9 mouse cellular contexts compared by ENCODE assay signal in genomic region chr13:62908163-62908559, GRCm38 (mm10). TPM values are rescaled to one million over a fixed set of nuclear protein-coding genes. Genes with fewer than 3 reads are reported as not detected.
DNase-seq lines count a peak whose midpoint lies in the region; ATAC-seq and TF ChIP-seq lines count a peak whose summit lies in the region.
"Had no signal": no experiment of that assay in that cellular context is flagged by ENCODE, and none has a peak within 500 bp of the region (broad histone marks: within the 10 kb centered on the region; RNA-seq: fewer than 3 reads in every experiment).

No protein-coding gene starts in this region.

- H3K9ac ChIP-seq in kidney, embryonic 16.5 days (replicated peaks; ENCODE audit: low read length), result no peak overlapping the region

- DNase-seq in adrenal gland, postnatal 36 days, result peak; percentile 43 to 68
- DNase-seq in embryonic facial prominence, embryonic 10.5 days (ENCODE audit: low spot score), result peak; percentile 45
- DNase-seq in lung, postnatal 25 days (ENCODE audit: low spot score), result peak; percentile 51
- DNase-seq in cerebellum, adult 2 months, result no peak
- no peak for DNase-seq in cerebellum, postnatal 36 days
- no peak for DNase-seq in gastrocnemius, adult 8-10 months (ENCODE audit: low spot score in 2 of 2)

- TF ChIP-seq CTCF in cerebellum, adult 2 months (IDR thresholded peaks at IDR 0.05; ENCODE audit: borderline replicate concordance, insufficient read depth, low read depth, low read length), result no peak

- H3K9me3 ChIP-seq in embryonic facial prominence, embryonic 10.5 days, result no peaks in the 10 kb centered on the region
- H3K9me3 ChIP-seq in kidney, embryonic 16.5 days (ENCODE audit: low read length), result no peaks in the 10 kb centered on the region

- peak overlapping the region; percentile 65 for H3K27ac ChIP-seq in embryonic facial prominence, embryonic 10.5 days (replicated peaks)
- peak overlapping the region; percentile 78 for H3K27ac ChIP-seq in kidney, embryonic 16.5 days (ENCODE audit: low read length)
- H3K27ac ChIP-seq in cerebellum, adult 2 months (ENCODE audit: insufficient read depth, low read length), result no peak overlapping the region

- peaks cover 18% of the 10 kb centered on the region for H3K4me1 ChIP-seq in embryonic facial prominence, embryonic 10.5 days
- peaks cover 12% of the 10 kb centered on the region for H3K4me1 ChIP-seq in kidney, embryonic 16.5 days (ENCODE audit: insufficient read depth, low read length)
- H3K4me1 ChIP-seq in cerebellum, adult 2 months (ENCODE audit: control insufficient read depth, insufficient read depth, low read length), result no peaks in the 10 kb centered on the region

- H3K4me2 ChIP-seq in kidney, embryonic 16.5 days (replicated peaks; ENCODE audit: low read depth, low read length), result peak overlapping the region; percentile 20; the same call in 1 of the 2 replicates

- no peak for TF ChIP-seq POLR2A in cerebellum, adult 2 months (IDR thresholded peaks at IDR 0.05; ENCODE audit: borderline replicate concordance, insufficient read depth, low read length)

- 34% methylated on average over 8 of the region's 8 CpGs for WGBS in embryonic facial prominence, embryonic 10.5 days
- WGBS in kidney, embryonic 16.5 days, result 14% methylated on average over 8 of the region's 8 CpGs
- WGBS in cerebellum, adult 2 months, result 41% methylated on average over 8 of the region's 8 CpGs

- no peak overlapping the region for H3K4me3 ChIP-seq in embryonic facial prominence, embryonic 10.5 days
- no peak overlapping the region for H3K4me3 ChIP-seq in kidney, embryonic 16.5 days (ENCODE audit: low read length)
- H3K4me3 ChIP-seq in cerebellum, adult 2 months (replicated peaks; ENCODE audit: insufficient read depth, low read depth, low read length), result no peak overlapping the region

- H3K36me3 ChIP-seq in embryonic facial prominence, embryonic 10.5 days (replicated peaks), result no peaks in the 10 kb centered on the region
- H3K36me3 ChIP-seq in kidney, embryonic 16.5 days (ENCODE audit: insufficient read depth, low read length), result no peaks in the 10 kb centered on the region

- ATAC-seq in kidney, embryonic 16.5 days (ENCODE audit: low FRiP score, low TSS enrichment), result peak; percentile 97
- ATAC-seq in cerebellum, adult (ENCODE audit: insufficient number of reproducible peaks, low FRiP score, low TSS enrichment), result no peak

- H3K27me3 ChIP-seq in embryonic facial prominence, embryonic 10.5 days (replicated peaks; ENCODE audit: low read depth, poor library complexity, severe bottlenecking), result no peaks in the 10 kb centered on the region
- H3K27me3 ChIP-seq in kidney, embryonic 16.5 days (ENCODE audit: insufficient read depth, low read length), result no peaks in the 10 kb centered on the region
- no peaks in the 10 kb centered on the region for H3K27me3 ChIP-seq in cerebellum, adult 2 months (ENCODE audit: control insufficient read depth, insufficient read depth, low read length)

RNA-seq across cellular contexts. Expression of gene Fbp1, which starts 20.1 kb away (rescaled TPM):
- 1 to 10 TPM; 1.3 to 1.4 TPM for total RNA-seq in adrenal gland, postnatal 36 days (2021)
- polyA plus RNA-seq in embryonic facial prominence, embryonic 10.5 days (2016; fragmentation: Nextera tagmentation; extraction: Ambion mirVana), result not detected in 2 replicates
- 132 and 211 TPM in 2 replicates for polyA plus RNA-seq in kidney, embryonic 16.5 days (2015; fragmentation: Nextera tagmentation; extraction: Ambion mirVana)
- polyA plus RNA-seq in cerebellum, adult 2 months (2012; rRNA removed), result 0.21 TPM in 1 of 2 replicates, not detected in the other
- under 1 TPM in 1 of 4 experiments, not detected in 3; 0.78 TPM for total RNA-seq in gastrocnemius, adult 8-10 months (2022)

RNA-seq across cellular contexts. Expression of gene Fbp2, which starts 49.9 kb away (rescaled TPM):
- total RNA-seq in adrenal gland, postnatal 36 days (2021), result 1 to 10 TPM; 1.2 to 6.5 TPM
- 0.33 and 0.36 TPM in 2 replicates for polyA plus RNA-seq in embryonic facial prominence, embryonic 10.5 days (2016; fragmentation: Nextera tagmentation; extraction: Ambion mirVana)
- polyA plus RNA-seq in kidney, embryonic 16.5 days (2015; fragmentation: Nextera tagmentation; extraction: Ambion mirVana), result 23.3 and 28.9 TPM in 2 replicates
- not detected in 2 replicates for polyA plus RNA-seq in cerebellum, adult 2 months (2012; rRNA removed)
- total RNA-seq in gastrocnemius, adult 8-10 months (2022), result 100 to 1,000 TPM in 1 of 4 experiments, 10 to 100 TPM in 3; 29.0 to 122 (median 55.0) TPM
- total RNA-seq: hematopoietic stem cell, adult 5-6 weeks had no signal

RNA-seq across cellular contexts. Expression of gene 2010111I01Rik, which starts 56.5 kb away (rescaled TPM):
- total RNA-seq in adrenal gland, postnatal 36 days (2021), result 10 to 100 TPM; 80.6 to 90.0 TPM
- 67.1 and 88.8 TPM in 2 replicates for polyA plus RNA-seq in embryonic facial prominence, embryonic 10.5 days (2016; fragmentation: Nextera tagmentation; extraction: Ambion mirVana)
- 146 and 147 TPM in 2 replicates for polyA plus RNA-seq in kidney, embryonic 16.5 days (2015; fragmentation: Nextera tagmentation; extraction: Ambion mirVana)
- 123 and 126 TPM in 2 replicates for polyA plus RNA-seq in cerebellum, adult 2 months (2012; rRNA removed)
- 10 to 100 TPM; 54.3 to 63.7 (median 56.8) TPM for total RNA-seq in gastrocnemius, adult 8-10 months (2022)

Comparison
In these comparisons a context has a peak if more than half of its experiments do, and no peak if none do; other contexts are left out.
1. DNase-seq: peak in adrenal gland, postnatal 36 days (2 of 2), embryonic facial prominence, embryonic 10.5 days (single experiment) and lung, postnatal 25 days (single experiment); none in cerebellum, adult 2 months (0 of 2), cerebellum, postnatal 36 days (0 of 2) and gastrocnemius, adult 8-10 months (0 of 2).
2. RNA of gene Fbp1, which starts 20.1 kb away (polyA plus RNA-seq): 132 to 211 TPM in kidney, embryonic 16.5 days; 0.21 TPM in cerebellum, adult 2 months and not detected in embryonic facial prominence, embryonic 10.5 days; every median in the first group is over 100 times any median in the second.
3. RNA of gene Fbp2, which starts 49.9 kb away (polyA plus RNA-seq): 23.3 to 28.9 TPM in kidney, embryonic 16.5 days; 0.33 to 0.36 TPM in embryonic facial prominence, embryonic 10.5 days and not detected in cerebellum, adult 2 months; every median in the first group is over 10 times any median in the second.